Mouse (Mus musculus) G1E (cell line): ENCODE measurements around the gene Blcap.

Source experiments
- CTCF ChIP-seq: IDR thresholded peaks from 2 replicates; pipeline ENCODE4 v1.5.1; 2012; ENCODE audit warnings: low read depth, low read length, inconsistent platforms, mixed read lengths
- GATA1 ChIP-seq: IDR thresholded peaks from 2 replicates; pipeline ENCODE4 v1.6.1; 2012; ENCODE audit warnings: borderline replicate concordance, low read length, inconsistent platforms, mixed read lengths
- POLR2AphosphoS5 ChIP-seq: IDR thresholded peaks from 2 replicates; pipeline ENCODE4 v1.6.1; 2012; ENCODE audit warnings: low read depth, low read length, inconsistent platforms; ENCODE audit not compliant: insufficient replicate concordance

- TF ChIP-seq CTCF (no peak), GATA1 (no peak), POLR2AphosphoS5 (no peak)
Observed at GRCm38 (mm10) chr2:157514353-157514752, 56.7 kb downstream of the Blcap start.
